Mouse (Mus musculus) midbrain, postnatal 0 days (tissue): ENCODE measurements at regions not wholly inside any gene's neighbourhood (a gene's known extent, or its start where the extent isn't known, plus 50 kb on each side); places are given as distances from the start of the nearest gene placed in this dataset.

ENCODE experiments used
- ATAC-seq: fragments of 200-750 bp; cut with Nextera tagmentation; 2 replicates; pipeline ENCODE4 v1.8.0; 2017; ENCODE audit warnings: moderate number of reproducible peaks, mild to moderate bottlenecking, moderate TSS enrichment, moderate library complexity; ENCODE audit not compliant: low FRiP score
- DNase-seq: peaks from one replicate; pipeline ENCODE4 v3.0.0-alpha.2; 2015; ENCODE audit warnings: low spot score
- H3K27ac ChIP-seq: fragments of 300-500 bp; sonication (generic); 2 replicates; pipeline ENCODE4 v1.5.1; 2014; ENCODE audit warnings: low read depth, mild to moderate bottlenecking, low read length, mixed read lengths
- H3K27me3 ChIP-seq: fragments of 300-500 bp; sonication (generic); 2 replicates; pipeline ENCODE4 v1.6.1; 2014; ENCODE audit warnings: low read length, control low read depth, mixed read lengths; ENCODE audit not compliant: insufficient read depth
- H3K36me3 ChIP-seq: fragments of 300-500 bp; sonication (generic); 2 replicates; pipeline ENCODE4 v1.6.1; 2014; ENCODE audit warnings: low read length, control low read depth, mixed read lengths; ENCODE audit not compliant: insufficient read depth
- H3K4me1 ChIP-seq: fragments of 300-500 bp; sonication (generic); 2 replicates; pipeline ENCODE4 v1.6.1; 2014; ENCODE audit warnings: mild to moderate bottlenecking, control low read depth, antibody characterized with exemption, low read length, mixed read lengths; ENCODE audit not compliant: insufficient read depth
- H3K4me2 ChIP-seq: fragments of 300-500 bp; sonication (generic); 2 replicates; pipeline ENCODE4 v1.6.1; 2014; ENCODE audit warnings: low read depth, mild to moderate bottlenecking, low read length, mixed read lengths; ENCODE audit not compliant: poor library complexity, severe bottlenecking
- H3K4me3 ChIP-seq: fragments of 300-500 bp; sonication (generic); 2 replicates; pipeline ENCODE4 v1.5.1; 2014; ENCODE audit warnings: low read depth, mild to moderate bottlenecking, low read length, moderate library complexity
- H3K9ac ChIP-seq: fragments of 300-500 bp; sonication (generic); replicated peaks from 2 replicates; pipeline ENCODE4 v1.6.1; 2014; ENCODE audit warnings: mild to moderate bottlenecking, low read length, moderate library complexity, mixed read lengths; ENCODE audit not compliant: poor library complexity, severe bottlenecking
- H3K9me3 ChIP-seq: fragments of 300-500 bp; sonication (generic); 2 replicates; pipeline ENCODE4 v1.6.1; 2016; ENCODE audit warnings: low read length, control low read depth
- CTCF ChIP-seq: IDR thresholded peaks from 2 replicates; pipeline ENCODE4 v1.5.1; 2016; ENCODE audit warnings: antibody characterized with exemption, mild to moderate bottlenecking
- WGBS: fragments of 180-500 bp; shearing (Covaris S2); extraction: QIAGEN DNeasy Blood & Tissue Kit; methylation state at CpG from one replicate; pipeline ENCODE4 v1.1.7; 2014; 5-methylcytosine and 5-hydroxymethylcytosine counted together

GRCm38 (mm10) chr1:90543801-90544795 is 58.7 kb upstream of the Cops8 start:
- 39% methylated on average over 19 of the region's 19 CpGs for WGBS
- no peaks in the 10 kb centered on the region; the same call in 1 of the 2 replicates for H3K9me3 ChIP-seq
- no peak overlapping the region for H3K4me3 ChIP-seq
- ATAC-seq (no peak), DNase-seq (no peak)
- no peak overlapping the region for H3K27ac ChIP-seq
- no peak overlapping the region for H3K9ac ChIP-seq
- no peak overlapping the region for H3K4me2 ChIP-seq
- no peak for TF ChIP-seq CTCF
- no peaks in the 10 kb centered on the region for H3K36me3 ChIP-seq
- no peaks in the 10 kb centered on the region for H3K27me3 ChIP-seq
- no peaks in the 10 kb centered on the region for H3K4me1 ChIP-seq

- Histone ChIP-seq H3K4me3 (no peak overlapping the region), H3K27me3 (no peaks in the 10 kb centered on the region), H3K9me3 (no peaks in the 10 kb centered on the region; the same call in 1 of the 2 replicates), H3K4me1 (no peaks in the 10 kb centered on the region), H3K27ac (no peak overlapping the region), H3K36me3 (no peaks in the 10 kb centered on the region), H3K9ac (no peak overlapping the region), H3K4me2 (no peak overlapping the region)
- WGBS: 44% methylated on average over 9 of the region's 9 CpGs
- ATAC-seq: no peak
- no peak for DNase-seq
- TF ChIP-seq CTCF: no peak
These were observed 57.8 kb upstream of the Cops8 start for GRCm38 (mm10) chr1:90544821-90545536.

GRCm38 (mm10) chr1:90552644-90553043 is 50.1 kb upstream of the Cops8 start:
- Histone ChIP-seq H3K27ac (no peak overlapping the region), H3K4me3 (no peak overlapping the region), H3K27me3 (no peaks in the 10 kb centered on the region), H3K36me3 (no peaks in the 10 kb centered on the region), H3K4me1 (no peaks in the 10 kb centered on the region), H3K9ac (no peak overlapping the region), H3K4me2 (no peak overlapping the region), H3K9me3 (no peaks in the 10 kb centered on the region)
- DNase-seq (no peak), ATAC-seq (no peak)
- WGBS: 90% methylated on average over 5 of the region's 6 CpGs
- no peak for TF ChIP-seq CTCF
